Mouse (Mus musculus) CD8-positive naive resting alpha-beta T cell, adult 2 months (primary cell): ENCODE measurements at regions not wholly inside any gene's neighbourhood (a gene's known extent, or its start where the extent isn't known, plus 50 kb on each side); places are given as distances from the start of the nearest gene placed in this dataset.

Experiments
- DNase-seq, 2 experiments: peaks; one replicate each; pipeline ENCODE4 v3.0.0; 2022; ENCODE audit warnings: low read depth in 2 of 2, low spot score in 2 of 2

GRCm38 (mm10) chr12:39840615-39841014 lies 197.2 kb downstream of the Arl4a start:
- no peak for DNase-seq

GRCm38 (mm10) chr12:39840179-39840578 lies 197.6 kb downstream of the Arl4a start:
- no peak for DNase-seq

- no peak for DNase-seq
Measured at GRCm38 (mm10) chr12:39831079-39831478, 206.7 kb downstream of the Arl4a start.

DNA sequence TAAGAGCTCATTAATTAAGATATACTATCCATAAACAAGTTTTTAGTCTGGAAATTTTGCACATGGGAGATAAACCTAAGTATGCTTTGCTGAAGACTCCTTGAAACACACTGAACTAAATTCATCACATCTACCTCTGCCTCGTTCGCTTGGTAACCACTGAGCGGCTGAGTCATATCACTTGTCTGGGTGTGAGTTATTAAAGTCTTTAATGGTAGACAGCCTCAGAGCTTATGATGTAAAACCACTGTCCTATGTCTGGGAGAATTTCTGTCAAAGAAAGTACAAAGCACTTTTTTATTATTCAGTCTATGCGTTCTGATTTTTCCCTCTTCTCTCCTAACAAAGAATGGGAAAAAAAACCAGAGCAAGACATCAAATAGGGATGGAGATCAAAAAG lies 207.3 kb downstream of the Arl4a start:
- DNase-seq, result no peak

GRCm38 (mm10) chr12:39822671-39823070 lies 215.2 kb downstream of the Arl4a start:
- DNase-seq, result no peak

GRCm38 (mm10) chr12:39801536-39801935 lies 236.3 kb downstream of the Arl4a start:
- no peak for DNase-seq

DNA sequence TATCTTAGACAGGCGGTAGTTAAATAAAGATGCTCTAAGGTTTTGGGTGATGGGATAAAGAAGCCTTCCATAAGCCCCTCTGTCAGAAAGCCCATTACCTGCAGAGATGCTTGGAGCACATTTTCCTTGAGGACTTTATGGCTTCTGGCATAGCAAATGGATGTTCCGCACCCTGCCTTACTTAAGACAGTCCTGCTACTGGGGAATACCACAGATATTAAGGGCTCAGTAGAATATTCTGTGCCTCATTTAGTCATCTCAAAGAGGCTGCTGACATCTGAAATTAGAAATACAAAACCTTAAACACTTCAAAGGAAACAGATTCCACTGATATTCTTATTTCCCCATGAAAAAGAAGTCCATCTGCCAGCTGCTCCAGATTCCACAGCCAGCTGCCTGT lies 240.0 kb downstream of the Arl4a start:
- no peak for DNase-seq

DNA sequence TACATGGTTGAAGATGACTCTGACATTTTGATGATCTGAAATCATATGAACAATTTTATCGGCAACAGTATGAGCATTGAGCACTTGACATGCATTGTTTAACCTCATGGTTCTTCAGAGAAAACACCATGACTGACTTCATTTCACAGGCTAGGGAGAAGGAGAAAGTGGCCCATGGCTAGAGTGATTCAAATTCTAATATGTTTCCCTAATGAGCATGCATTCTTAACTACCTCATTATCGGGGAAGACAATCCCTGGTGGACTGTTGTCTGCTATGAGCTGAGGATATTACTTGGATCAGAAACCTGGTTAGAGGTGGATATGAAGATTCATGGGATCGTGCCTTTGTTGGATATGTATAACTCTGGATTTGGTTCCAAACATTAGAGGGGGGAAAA lies 240.9 kb downstream of the Arl4a start:
- DNase-seq, result no peak

DNA sequence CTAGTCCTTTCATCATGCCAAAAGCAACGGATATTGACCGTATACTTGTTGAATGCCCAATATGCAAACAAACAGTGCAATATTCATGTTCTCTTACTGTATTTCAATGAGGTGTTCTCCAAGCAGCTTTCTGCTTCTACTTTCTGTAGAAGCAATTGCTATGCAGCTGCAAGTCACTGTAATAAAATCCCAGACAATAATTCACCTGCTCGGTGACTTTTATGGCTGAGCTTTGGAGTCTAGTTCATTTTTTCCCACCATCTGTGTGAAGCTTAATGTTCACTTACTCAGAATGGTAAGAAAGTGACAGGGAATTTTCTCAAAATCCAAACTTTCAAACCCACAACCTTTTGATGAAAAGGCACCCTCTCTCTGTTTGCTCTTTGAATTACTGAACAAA lies 252.8 kb downstream of the Arl4a start:
- DNase-seq, result no peak

DNA sequence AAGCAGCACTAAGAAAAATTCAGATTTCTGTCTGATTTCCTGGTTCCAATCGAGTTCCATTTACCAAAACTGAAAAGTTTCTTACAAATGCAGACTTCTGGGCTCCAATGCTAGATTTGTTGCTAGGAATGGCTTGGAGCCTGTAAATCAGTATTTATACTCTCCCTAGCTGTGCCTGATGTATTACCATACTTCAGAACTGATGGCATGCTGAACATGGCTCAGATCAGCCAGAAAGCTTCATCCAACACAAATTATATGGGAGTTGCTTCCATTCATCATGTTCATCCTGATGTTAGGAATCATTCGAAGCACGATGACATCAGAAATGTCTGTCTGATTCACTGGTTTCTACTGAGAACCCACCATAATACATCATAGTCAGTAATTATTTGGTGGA lies 253.3 kb downstream of the Arl4a start:
- DNase-seq, result no peak

DNA sequence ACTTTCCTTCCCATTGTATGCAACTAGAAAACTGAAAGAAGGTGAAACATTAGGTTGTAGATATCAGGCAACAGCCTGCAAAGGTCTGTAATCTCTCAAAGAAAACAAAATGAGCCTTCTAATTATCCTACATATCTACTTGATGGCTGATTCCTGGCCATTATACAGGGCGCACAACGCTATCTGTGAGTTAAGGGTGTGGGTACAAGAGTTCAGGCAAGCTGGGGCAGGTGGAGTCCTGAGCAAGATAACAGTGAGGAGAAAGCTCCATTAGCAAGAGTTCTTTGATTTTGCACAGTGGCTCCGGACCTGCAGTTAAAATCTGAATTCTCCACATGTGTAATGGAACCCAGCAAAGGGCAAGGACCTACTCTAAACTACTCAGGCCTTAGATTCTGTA lies 261.7 kb downstream of the Arl4a start:
- no peak for DNase-seq

DNA sequence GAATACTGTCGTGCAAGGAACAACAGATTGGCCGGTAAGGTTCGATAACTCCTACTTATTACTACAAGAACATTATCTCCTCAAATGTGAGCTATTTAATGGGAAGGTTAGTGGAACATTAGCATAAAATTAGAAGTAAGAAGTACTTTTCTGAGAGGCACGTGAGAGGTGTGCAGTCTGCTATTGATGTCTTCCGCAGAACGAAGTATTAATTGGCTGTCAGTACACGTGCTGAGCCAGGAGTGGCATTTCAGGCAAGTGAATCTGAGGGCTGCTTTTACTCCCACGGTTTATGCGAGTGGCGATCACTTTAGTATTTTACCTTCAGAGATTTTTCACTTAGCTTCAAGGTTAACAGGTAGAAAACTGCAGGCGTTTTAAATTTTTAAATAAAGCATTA lies 270.8 kb downstream of the Arl4a start:
- DNase-seq, result no peak

- DNase-seq, result no peak
Measured at GRCm38 (mm10) chr12:39763529-39763928, 274.3 kb downstream of the Arl4a start.

- DNase-seq, result no peak
Measured at GRCm38 (mm10) chr12:39761946-39762345, 275.9 kb downstream of the Arl4a start.

DNA sequence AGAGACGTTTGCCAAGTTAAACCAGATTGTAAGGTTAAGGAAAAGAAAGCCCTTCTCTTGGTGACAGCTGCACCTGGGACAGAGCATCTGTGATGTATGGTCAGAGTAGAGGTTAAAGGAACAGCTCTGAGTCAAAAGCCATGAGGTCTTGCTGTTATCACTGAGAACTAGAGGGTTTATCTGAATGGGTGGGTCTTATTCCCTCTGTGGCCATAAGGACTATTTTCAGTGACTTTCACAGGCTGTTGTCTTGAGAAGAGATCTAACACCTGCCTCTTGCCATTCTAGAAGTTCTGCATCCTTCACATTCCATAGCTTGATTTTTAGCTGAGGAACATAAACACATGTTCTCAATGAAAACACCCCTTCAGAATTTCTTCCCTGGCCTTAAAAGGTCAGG lies 276.5 kb downstream of the Arl4a start:
- DNase-seq, result no peak

DNA sequence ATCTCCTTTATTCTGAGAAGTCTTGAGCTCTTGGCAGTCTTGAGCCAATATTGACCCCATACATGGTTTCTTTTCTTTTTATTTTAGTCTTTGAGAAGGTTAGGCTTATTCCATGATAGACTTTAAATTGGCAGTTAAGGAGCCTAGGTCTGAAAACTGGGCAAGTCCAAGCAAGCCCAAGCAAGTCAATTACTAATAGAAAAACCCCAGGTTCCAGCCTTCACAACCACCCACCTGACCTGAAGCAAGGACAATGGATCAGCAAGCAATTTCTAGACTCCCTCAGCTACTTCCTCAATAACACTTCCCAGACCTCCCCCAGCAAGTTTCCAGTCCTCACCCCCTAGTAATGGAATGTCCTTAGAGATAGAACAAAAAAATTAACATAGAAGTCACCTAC lies 279.9 kb downstream of the Arl4a start:
- DNase-seq, result no peak

DNA sequence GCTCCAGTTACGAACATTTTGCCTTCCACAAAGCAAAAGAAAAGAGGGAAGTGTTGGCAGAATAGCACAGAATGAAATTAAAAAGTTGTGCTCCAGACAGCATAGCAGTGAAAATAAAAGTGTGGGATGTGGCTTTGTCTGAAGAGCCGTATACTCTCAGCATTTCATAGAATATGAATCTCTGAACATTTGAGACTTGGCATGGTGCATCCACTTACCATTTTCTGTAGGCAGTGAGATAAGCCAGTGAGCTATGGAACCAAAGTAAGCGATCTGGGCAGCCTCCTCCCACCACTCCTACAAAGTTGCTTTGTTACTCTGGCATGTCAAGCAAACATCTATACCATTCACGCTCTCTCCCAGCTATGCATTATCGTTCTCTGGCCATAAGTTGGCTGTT lies 286.0 kb downstream of the Arl4a start:
- no peak for DNase-seq

DNA sequence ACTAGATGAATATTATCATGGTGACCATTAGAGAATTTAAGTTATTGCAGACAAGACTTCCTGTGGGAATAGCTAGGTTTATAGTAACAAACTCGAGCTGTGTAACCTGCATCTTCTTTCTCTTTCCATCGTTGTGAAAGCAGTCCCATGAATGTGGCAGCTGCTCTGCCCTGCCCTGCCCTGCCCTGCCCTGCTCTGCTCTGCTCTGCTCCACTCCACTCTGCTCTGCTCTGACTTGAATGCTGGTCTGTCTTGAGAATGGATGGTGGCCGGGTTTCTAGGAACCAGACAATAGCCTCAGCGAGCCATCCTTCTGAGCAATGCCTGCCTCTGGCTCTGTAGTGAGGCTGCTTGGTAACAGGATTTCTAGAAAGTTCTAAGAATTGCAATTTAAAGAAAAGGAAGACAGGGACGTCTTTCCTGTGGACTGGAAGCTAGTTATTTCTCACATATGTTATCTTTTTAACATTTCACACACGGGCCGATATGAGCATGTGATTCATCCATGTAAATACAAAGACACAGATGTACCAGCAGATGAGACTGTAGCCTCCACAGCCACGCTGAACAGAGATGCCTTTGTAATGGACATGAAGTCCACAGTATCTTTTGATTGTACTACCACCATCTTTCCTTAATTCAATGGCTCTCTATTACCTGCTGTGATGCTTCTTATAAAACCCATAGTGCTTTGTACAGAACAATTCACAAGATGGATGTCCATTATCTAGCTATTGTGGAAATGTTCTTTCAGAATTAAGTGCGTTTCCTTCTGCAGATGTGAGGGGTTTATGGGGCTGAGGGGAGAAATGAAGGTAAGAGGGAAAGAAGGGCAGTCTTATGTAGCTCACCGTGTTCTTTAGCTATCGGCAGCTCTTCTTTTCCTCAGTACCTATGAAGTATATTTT lies 295.4 kb downstream of the Arl4a start:
- no peak for DNase-seq

GRCm38 (mm10) chr12:39741051-39741847 lies 296.6 kb downstream of the Arl4a start:
- no peak for DNase-seq

GRCm38 (mm10) chr12:39736966-39737365 lies 300.9 kb downstream of the Arl4a start:
- no peak for DNase-seq

DNA sequence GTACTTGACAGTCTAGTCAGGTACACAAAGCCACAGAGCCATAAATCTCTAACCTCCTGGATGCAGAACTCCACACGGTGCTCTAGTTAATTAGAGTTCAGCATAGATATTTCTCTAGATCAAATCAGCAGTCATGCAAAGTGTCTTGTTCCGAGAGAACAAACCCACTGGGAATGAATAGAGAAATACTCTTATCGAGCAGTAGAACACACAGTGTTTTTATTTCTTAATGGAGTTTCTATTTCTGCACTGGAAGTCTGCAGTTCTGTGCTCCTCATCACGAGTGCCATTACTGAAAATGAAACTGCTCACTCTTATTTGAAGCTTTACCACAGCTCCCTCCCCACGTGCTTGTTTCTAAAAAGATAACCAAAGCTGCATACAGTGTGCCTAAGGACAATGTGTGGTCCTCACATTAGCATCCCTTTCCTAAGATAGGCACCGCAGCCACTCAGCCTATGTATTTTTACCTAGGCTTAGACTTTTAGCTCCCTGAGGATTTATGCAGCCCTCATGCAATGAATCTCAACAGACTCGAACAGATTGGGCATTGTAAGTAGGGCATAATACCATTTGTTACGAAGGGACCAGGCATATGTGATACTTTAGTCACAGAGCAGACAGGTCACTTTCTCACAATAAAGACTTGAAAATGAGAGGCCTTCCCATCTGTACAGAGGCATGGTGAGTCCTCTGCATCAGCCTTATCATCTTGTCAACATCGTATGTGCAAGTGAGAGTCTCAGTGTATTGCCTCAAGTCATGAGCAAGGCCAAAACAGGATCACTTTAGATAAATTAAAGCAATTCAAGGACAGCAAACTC lies 301.5 kb downstream of the Arl4a start:
- no peak for DNase-seq
